Mouse (Mus musculus): ENCODE measurements around the gene Kcnab3.

DNA sequence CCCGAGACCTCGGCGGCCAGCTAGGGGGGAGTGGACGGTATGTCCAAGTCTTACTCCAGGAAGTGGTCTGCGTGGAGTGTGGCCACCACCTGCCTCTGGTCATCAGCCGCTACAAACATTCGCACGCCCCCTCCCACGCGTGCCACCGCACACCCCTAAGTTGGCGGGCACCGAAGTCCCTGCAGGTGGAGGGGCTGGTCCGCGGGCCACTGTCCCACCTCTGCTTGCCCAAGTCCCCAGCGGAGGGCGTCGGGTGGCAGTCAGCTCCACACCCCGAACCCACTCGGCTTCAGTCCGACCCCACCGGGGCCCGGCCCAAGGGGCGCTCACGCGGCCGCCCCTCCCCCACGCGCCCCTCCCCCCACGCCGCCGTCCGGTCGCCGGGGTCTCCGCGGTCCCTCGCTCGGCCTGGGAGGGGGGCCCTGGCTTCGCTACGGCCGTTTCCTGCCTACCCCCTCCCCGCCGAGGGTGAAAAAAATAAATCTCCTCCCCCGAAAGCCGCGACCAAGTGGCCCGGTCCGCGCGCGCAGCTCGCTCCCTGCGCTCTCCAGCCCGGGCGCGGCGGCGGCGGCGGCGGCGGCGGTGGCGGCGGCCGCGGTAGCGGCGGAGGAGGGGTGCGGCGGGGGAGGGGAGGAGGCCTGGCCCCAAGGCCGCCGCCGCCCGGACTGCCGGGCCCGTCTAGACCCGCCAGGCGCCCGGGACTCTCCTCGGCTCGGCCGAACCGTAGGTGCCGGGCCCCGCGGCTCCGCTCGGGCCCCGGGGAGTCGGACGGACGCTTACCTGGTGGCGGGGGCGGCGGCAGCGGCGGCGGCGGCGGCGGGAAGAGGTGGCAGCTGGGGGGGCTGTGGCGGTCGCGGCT, 42.5 kb downstream of the Kcnab3 start:
- TF ChIP-seq EP300 (IDR thresholded peaks at IDR 0.05; ENCODE audit: low read depth) (no peak), CTCF (IDR thresholded peaks at IDR 0.05; ENCODE audit: low read depth) (no peak)
